Mouse (Mus musculus) frontal cortex, postnatal 14 days (tissue): ENCODE data around the gene Hipk4.

Source experiments
- DNase-seq, 2 experiments: peaks; one replicate each; pipeline ENCODE4 v3.0.0; 2022; ENCODE audit warnings: low spot score in 2 of 2

The Hipk4 gene

DNA sequence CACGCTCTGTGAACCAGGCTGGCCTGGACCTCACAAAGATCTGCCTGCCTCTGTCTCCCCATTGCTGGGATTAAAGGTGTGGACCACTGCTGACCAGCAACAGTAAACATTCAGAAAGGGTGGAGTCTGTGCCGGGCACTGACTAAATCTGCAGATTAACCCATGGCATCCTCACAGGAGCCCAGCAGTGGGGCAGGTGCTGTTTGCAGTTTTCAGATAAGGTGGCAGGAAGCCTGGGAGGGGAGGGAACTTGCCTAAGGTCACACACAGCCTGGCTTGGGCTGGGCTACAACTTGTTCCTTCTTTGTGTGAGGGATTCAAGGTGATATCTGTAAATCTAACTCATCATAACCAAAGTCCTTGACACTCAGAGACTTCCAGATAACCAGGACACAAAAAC is 17.5 kb downstream of the Hipk4 start:
- no peak for DNase-seq

DNA sequence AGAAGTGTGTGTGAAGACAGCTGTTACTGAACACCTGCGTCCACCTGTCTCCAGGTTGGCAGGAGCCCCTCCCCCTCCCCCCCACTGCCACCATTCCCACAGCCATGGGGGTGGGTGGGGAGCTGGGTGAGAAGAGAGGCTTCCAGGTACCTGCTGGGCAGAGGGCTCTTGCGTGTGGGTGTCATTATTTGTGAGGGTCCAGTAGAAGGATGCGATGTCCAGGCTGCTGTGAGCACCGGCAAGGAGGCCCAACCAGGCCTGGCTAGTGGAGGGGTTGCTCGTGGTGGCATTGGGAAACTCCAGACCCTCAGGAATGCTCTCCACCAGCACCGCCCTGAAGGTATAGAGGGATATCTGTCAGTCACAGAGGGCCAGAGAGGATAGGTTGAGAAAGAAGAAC is 17.9 kb downstream of the Hipk4 start:
- DNase-seq = no peak

DNA sequence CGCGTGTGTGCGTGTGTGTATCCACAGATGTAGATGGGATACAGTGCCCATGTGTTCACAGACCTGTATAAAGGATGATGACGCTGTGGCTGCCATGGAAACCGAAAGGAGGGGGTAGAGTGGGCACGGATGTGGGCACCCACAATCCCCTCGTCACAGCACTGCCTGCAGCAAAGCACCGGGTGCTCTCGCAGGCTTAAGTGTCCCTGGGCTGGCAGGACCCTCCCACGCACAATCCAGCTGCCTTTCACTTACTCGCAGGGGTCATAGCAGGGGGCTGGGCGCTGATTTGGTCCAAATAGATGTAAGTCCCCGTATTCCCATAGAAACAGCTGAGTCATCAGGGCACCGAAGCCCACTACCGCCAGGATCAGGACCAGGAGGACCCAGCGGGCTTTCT is 18.4 kb downstream of the Hipk4 start:
- peak; percentile 76 to 88 for DNase-seq

DNA sequence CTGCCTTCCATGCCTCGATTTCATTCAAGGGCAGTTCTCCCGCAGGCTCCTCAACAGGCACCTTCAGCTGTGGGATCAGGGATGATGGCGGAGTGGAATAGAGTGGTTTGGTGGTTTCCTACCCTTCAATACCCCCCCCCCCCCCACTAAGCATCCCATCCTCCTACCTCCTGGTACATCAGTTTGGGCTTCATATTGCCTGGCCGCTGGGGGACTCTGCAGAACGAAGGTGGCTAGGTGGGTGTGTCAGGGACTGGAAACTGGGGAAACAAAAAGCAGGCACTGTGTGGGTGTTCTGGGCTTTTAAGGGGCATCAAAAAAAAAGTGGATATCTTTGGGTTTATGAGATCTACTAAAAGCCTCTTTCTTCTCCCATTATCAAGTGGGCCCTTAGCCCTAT is 18.9 kb downstream of the Hipk4 start:
- no peak for DNase-seq

DNA sequence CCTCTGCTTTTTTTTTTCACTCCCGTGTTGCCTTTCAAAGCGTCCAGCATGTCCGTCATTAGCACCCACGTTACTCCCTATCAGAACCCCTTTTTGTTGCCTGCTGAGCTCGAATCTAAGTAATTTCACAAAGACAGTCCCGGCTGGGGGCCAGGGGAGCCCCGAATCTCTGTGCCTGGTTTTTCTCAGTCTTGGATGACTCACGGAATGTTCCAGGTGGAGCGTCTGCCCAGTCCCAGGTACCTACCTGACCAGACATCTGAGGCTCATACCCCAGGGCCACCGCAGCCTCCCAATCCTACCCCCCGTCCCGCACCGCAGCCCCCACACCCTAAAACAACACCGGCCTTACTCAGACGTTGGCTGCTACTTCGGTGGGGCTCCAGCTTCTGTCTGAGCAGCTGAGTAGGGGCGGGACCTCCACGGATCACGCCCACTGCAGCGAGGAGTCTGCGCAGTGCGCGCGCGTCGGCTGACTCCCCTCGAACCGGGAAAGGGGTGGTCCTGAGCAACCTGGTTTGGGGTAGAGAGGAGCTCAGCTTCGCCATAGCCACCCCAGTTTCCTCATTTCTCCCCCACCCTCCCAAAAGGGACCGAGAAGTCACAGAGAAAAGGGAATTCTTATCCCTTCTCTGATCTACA is 19.4 kb downstream of the Hipk4 start:
- DNase-seq = peak; percentile 88 to 89

DNA sequence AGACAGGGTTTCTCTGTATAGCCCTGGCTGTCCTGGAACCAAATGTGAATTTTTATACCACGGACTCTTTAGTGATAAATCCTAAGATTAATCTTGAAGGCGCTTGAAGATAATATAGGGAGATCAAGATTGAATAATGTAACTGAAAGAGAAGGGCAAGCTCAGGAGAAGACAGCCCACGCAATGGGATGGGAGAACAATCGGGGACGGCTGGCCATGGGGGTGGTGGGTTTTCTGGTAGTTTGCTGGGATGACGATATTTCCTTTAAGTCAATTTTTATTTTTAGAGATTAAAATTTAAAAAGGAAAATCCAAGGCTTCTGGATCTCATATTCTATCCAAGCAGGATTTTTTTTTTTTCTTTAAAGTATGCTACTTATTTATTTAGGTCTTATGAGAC is 20.0 kb downstream of the Hipk4 start:
- DNase-seq = no peak

DNA sequence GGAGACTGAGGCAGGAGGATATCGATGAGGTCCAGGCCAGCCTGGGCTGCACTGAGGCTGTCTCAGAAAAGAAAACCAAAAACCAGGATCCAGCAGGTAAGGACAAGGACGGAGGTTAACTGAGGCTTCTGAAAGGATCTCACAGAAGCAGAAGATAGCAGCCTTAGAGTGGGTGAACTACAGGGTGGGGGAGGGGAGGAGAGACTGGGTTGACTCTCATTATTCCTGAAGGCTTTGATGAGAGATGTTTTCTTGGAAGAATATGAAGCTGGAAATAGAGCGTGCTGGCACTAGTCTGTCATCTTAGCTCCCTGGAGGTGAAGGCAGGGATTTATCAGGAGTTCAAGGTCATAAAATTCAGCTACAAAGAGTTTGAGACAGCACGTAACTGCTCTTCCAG is 20.8 kb downstream of the Hipk4 start:
- no peak for DNase-seq

DNA sequence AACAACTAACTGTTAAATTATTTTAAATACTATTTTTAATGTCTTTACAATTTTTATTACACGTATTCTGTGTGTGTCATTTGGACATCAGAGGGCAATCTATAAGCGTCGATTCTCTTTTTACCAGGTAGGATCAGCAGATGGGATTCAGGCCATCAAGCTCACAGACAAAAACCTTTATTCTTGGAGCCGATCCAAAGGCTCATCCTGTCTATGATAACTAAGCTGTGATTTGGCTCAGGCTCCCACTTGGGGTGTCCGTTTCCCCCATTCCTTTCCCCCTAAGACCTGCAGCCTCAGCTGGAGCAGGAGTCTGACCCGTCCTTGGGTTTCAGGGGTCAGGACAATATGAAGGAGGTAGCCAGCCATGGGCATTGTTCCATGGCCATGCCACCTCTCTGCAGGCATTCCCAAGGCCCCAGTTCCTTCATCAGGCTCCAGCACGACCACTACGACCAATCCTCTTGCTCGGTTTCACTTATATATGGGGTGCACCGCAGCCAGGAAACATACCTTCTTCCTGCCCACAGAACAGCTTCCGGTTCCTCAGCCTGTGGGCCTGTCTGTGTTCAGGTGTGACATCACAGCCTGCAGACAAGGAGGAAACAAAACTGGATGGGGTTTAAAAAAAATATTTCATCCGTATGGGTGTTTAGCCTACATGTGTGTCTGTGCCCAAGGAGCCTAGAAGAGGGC is 21.8 kb downstream of the Hipk4 start:
- DNase-seq = no peak

DNA sequence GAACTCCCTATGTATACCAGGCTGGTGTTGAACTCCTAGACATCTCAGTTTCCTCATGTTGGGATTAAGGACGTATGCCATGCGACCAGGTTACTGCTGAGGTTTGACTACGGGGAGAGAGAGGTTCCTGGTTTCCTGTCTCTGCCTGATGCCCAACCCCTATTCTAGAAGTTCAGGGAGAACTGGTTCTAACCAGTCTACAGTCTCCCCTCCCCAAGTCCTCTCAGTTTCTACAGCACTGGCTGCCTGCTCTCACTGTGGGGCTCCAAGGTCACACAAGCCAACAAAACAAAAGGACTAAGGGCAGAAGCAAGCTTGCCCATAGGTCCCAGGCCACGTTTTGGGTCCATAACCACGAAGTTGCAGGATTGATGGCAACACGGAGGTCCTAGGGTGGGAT is 26.5 kb downstream of the Hipk4 start:
- no peak for DNase-seq

DNA sequence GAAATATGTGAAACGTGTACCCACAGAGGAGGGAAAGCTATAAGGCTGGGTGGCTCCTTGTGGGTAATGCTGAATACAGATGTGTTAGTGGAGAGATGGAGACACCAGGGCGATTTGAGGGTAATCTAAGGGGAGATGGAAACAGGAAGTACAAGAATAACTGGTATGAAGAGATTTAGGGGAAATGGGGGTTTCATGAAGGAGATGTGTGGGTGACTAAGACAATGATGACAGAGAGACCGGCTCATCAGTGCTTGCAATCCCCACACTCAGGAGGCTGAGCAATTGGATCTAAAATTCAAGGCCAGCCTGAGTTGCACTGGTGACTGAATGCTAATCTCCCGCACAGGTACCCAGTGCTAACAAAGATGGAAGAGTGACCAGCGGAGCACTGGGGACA is 29.0 kb downstream of the Hipk4 start:
- no peak for DNase-seq

DNA sequence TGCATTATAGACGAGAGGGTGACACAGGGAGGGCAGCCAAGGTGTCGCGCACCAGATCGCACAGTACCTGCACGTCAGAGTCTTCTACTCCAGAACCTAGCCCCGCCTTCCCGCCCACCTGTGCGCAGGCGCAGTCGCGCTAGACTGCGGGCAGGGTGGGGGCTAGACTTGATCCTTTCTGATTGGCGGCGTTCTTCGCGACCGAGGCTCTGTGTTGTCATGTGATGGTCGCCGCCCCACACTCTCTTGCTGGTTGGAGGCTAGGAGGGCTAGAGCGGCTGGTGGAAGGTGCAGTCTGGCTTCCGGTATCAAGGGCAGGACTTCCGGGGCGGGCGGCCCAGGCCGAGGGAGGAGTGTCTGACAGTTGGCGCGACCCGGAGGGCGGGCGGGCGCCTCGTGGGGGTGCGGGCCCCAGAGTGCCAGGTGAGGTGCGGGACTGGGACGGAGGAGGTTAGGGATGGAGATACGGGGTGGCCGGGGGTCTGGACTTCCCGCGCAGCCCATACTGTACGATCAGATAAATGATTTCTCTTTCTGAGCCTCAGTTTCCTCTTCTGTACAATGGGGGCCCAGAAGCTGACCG is 30.0 kb downstream of the Hipk4 start, which contains the start of the genes Pld3 and 2310022A10Rik:
Pld3 (minus strand) TSS at position 288 of the 583 bp plus-strand sequence.
2310022A10Rik (plus strand) TSS at position 303 of the 583 bp plus-strand sequence.
- peak; percentile 94 to 97 for DNase-seq

DNA sequence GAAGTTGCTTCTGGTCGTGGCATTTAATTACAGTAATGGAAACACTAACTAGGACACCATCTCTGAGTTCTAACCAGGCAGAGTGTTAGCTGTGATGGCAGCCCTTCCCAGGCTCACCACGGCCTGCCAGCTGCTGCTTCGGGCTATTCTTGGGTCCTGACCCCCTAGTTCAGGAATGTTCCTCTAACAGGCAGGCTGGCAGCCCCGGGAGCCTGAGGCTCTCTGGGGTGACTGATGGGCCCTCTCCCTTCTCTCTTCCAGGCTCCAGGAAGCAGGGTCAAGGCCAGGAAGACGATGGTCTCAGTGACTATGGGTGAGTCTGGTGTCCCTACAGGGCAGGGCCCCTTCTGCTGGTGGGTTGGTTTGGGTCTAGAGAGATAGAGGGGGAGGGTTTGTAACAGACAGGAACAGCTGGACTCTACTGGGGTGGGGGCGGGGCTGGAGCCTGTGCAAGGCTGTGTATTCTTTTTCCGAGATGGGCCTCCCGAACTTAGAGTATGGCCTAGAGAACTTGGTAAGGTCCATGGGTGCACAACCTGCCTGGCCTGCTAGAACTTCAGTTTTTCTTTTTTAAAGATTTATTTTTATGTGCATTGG is 37.3 kb downstream of the Hipk4 start:
- no peak for DNase-seq

DNA sequence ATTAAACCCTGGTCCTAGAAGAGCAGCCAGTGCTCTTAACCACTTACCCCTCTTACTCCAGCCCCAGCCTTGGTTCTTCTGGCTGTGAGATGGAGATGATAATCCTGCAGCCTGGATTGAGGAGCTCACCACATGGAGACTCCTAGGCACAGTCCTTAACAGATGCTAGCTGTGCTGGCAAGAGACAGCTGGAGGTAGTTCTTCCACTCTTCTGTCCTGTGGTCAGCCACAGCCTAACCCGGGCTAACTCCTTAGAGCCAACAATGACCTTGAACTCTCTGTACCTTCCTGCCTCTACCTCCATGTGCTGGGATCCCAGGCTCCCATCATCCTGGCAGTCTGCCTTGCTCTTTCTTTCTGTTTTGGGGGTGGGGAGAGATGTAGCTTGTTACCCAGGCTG is 37.9 kb downstream of the Hipk4 start:
- DNase-seq = no peak

DNA sequence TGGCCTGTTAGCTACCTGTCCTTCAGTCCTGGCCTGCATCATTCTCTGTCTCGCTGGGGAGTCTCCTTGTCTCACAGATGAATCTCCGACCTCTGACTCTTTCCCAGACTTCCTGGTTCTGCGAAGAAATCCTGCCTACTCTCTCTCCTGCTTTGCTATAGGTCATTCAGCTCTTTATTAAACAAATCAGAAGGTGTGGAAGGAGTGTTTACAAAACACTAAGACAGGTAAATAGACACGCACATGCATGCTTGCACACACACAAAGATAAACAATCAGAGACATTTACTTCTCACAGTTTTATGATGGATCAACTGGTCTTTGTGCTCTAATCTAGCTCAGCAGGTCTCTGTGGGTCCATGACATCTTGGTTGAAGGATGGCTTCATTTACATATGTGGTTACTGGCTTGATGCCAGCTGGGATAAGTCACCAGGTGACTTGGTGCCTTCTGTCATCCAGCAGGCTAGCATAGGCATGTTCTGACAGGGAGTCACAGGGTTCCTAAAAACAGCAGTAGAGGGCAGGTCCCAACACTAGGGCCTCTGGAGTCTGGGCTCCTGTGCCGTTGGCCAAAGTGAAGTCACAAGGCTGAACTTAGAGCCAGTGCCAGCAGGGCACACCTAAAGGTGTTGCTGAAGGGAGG is 46.6 kb downstream of the Hipk4 start:
- DNase-seq = no peak

DNA sequence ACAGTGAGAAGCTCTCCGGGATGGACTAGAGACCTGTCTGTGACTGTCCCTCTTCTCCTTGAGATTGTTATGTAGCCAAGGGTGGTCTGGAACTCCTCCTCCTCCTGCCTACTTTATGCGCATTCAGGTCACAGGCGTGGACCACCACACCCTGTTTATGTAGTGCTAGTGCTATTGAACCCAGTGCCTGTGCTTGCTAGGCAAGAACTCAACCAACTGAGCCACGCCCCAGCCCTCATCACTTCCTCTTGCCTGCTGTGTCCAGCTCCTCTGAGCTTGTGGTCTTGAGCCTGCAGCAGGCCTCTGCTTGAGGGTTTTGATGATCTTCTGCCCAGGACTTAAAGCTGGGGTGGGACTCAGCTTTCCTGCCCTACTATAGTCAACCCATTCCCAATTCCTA is 49.1 kb downstream of the Hipk4 start:
- no peak for DNase-seq

DNA sequence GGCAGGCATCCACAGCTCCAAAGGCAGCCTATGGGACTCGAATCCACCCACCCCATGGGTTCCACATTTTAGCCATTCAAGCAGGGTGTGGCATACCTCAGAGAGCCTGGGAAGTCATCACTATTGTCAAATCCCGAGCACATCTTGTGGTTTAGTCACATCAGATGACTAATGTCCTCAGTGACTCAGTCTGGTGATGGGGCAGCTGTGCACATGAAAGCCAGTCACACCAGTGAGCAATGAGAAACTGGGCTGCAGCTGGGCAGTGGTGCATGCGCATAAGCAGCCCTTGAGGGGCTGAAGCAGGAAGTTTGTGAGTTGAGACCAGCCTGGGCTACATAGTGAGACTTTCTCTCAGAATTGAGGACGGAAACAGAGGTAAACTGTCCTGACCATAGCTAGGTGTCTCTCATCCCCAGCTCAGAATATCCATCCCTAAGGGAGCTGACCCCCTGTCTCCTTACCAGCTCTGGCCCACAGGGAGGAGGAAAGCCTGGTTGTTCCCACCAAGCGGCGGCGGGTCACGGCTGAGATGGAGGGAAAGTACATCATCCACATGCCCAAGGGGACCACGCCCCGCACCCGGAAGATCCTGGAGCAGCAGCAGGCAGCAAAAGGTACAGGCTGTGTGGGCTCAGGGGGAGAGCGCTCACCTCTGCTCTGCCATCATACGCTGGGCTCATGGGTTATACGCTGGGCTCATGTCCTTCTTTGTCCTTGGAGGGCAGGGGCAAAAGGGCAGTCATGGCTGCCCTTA is 51.2 kb downstream of the Hipk4 start:
- no peak for DNase-seq

DNA sequence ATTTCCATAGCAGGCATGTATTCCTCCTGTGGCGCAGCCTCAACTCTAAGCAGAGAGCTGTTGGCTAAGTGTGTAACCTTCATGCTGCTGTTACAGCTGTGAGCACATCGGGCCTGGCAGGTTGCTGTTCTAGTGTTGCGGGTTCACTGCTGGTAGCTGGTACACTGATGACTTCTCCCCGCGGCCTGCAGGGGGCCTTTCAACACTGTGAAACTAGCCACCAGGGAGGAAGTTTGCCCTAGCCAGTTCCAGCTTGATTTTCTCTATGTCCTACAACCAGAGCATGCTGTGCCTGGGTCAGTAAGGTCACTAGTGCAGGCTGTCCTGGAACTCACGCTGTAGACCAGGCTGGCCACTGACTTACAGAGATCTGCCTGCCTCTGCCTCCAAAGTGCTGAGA is 53.8 kb downstream of the Hipk4 start:
- DNase-seq = no peak

DNA sequence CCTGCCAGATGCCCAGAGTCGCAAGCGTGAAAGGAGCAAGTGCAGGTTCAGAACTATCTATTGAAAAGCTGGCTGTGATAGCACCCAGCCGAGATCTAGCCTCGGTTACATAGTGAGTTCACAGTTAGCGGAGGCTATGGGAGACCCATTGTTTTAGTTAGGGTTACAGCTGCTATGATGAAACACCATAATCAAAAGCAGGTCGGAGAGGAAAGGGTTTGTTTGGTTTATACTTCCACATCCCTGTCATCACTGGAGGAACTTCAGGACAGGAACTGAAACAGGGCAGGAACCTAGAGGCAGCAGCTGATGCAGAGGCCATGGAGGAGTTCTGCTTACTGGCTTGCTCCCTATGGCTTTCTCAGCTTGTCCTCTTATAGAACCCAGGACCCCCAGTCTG is 54.5 kb downstream of the Hipk4 start:
- DNase-seq = no peak

DNA sequence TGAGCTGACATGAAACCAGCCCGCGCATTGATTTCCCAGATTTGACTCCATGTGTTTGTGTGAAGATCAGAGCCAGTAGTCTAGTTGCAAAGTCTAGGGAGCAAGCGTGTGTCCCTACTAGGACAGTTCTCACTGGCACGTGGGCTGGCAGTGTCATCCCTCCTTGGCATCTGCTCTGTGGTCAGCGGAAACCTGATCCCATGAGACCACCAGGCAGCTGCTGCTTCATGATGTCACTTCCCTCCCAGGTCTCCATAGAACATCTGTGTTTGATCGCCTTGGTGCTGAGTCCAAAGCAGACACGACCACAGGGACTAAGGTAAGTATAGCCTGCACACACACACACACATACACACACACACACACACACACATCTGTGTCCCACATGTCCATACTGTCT is 55.4 kb downstream of the Hipk4 start:
- no peak for DNase-seq

DNA sequence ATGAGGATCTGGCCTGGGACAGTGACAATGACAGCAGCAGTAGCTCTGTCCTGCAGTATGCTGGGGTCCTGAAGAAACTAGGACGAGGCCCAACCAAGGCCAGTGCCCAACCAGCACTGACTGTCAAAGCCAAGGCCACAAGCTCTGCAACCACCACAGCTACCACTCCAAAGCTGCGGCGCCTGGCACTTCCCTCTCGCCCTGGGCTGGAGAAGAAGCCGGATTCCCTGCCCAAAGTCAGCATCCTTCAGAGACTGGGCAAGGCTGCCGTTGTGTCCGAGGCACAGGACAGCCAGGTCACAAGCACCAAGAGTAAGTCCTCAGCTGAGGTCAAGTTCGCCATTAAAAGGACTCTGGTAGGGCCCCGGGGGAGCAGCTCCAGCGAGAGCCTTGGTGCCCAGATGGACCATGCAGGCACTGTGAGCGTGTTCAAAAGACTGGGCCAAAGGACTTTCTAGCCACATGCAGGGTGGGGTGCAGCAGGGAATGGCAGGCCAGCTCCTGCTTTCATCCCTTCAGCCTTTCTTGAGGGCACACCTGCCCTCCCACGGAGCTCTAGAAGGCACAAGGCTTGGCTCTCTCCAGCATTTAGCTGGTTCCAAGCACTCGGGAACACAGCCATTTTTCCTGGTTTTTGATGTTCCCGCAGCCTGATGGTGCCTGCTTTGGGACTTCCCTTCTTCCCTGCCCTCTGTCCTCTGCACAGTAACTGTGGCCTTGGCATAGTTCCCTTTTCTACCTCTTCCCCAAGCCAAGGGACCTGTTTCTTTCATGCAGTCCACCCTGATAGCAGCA is 57.5 kb downstream of the Hipk4 start:
- DNase-seq = no peak
